Mouse (Mus musculus): Measurements from ENCODE around the gene Batf. TPM values are rescaled to one million over a fixed set of nuclear protein-coding genes. Genes with fewer than 3 reads are reported as not detected.

The Batf gene
- 4.1 and 11.7 TPM in 2 replicates for polyA plus RNA-seq (2011; ENCODE audit: insufficient read depth, insufficient read length, low replicate concordance, missing spikeins)

GRCm38 (mm10) chr12:85686466-85687216 lies at the start of gene Batf:
Batf (plus strand) TSS chr12:85686669.
- TF ChIP-seq CTCF (IDR thresholded peaks at IDR 0.05; ENCODE audit: control insufficient read depth, insufficient read depth, low read length) (no peak), POLR2A (IDR thresholded peaks at IDR 0.05; ENCODE audit: borderline replicate concordance, control insufficient read depth, low read depth, low read length) (peak; percentile 53)

GRCm38 (mm10) chr12:85637932-85638331 lies 48.5 kb upstream of the Batf start:
- no peak for TF ChIP-seq POLR2A (IDR thresholded peaks at IDR 0.05; ENCODE audit: borderline replicate concordance, control insufficient read depth, low read depth, low read length)
- TF ChIP-seq CTCF (IDR thresholded peaks at IDR 0.05; ENCODE audit: control insufficient read depth, insufficient read depth, low read length): no peak
- Histone ChIP-seq H3K27ac (ENCODE audit: control insufficient read depth, insufficient read depth, low read depth, low read length, poor library complexity) (no peak overlapping the region), H3K4me1 (ENCODE audit: control insufficient read depth, insufficient read depth, low read length) (peaks cover 5% of the 10 kb centered on the region), H3K4me3 (replicated peaks; ENCODE audit: control insufficient read depth, low read depth, low read length) (no peak overlapping the region)
- WGBS: 56% methylated on average over 9 of the region's 9 CpGs

More at GRCm38 (mm10) chr12:85686466-85687216, at the start of gene Batf:
- Histone ChIP-seq H3K4me1 (ENCODE audit: control insufficient read depth, insufficient read depth, low read length) (no peaks in the 10 kb centered on the region; the same call in 1 of the 2 replicates), H3K27ac (ENCODE audit: control insufficient read depth, insufficient read depth, low read depth, low read length, poor library complexity) (peak within 1 kb of the TSS; percentile 61), H3K4me3 (replicated peaks; ENCODE audit: control insufficient read depth, low read depth, low read length) (peak within 1 kb of the TSS; percentile 76)
- WGBS: 1% methylated on average over 22 of the region's 22 CpGs

- Histone ChIP-seq H3K4me1 (ENCODE audit: control insufficient read depth, insufficient read depth, low read length) (peaks cover 5% of the 10 kb centered on the region), H3K4me3 (replicated peaks; ENCODE audit: control insufficient read depth, low read depth, low read length) (no peak overlapping the region), H3K27ac (ENCODE audit: control insufficient read depth, insufficient read depth, low read depth, low read length, poor library complexity) (no peak overlapping the region)
- TF ChIP-seq CTCF (IDR thresholded peaks at IDR 0.05; ENCODE audit: control insufficient read depth, insufficient read depth, low read length): no peak
- TF ChIP-seq POLR2A (IDR thresholded peaks at IDR 0.05; ENCODE audit: borderline replicate concordance, control insufficient read depth, low read depth, low read length): no peak
- 85% methylated on average over 20 of the region's 20 CpGs for WGBS
Observed at GRCm38 (mm10) chr12:85638541-85639325, 47.7 kb upstream of the Batf start.

DNA sequence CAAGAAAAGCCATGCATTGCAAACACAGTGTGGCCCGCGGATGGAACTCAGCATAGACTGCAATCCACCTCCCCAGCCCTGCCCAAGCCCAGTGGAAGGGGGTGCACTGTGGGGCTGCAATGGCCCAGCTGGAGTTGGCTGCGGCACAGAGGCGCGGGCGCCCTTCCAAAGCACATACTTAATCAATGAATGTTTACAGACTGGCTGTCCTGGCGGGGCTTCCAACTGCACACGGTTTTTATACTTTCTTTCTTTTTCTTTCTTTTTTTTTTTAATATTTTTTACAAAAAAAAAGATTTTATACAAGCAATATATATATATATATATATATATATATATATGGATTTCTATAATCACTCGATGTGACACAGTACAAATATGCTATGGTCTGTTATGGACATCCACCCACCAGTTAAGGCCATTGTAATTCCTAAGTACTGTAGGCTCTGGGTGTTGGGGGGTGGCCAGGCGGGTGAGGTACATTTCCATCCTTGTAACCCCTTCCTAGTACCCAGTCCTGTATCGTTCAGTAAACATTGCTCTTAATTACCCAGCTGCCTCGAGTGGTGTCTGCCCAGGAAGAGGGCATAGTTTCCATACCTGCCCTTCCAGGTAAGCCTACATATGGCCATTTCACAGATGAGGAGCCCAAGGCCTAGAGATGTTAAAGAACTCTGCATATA lies 47.0 kb upstream of the Batf start:
- Histone ChIP-seq H3K4me3 (replicated peaks; ENCODE audit: control insufficient read depth, low read depth, low read length) (no peak overlapping the region), H3K4me1 (ENCODE audit: control insufficient read depth, insufficient read depth, low read length) (peaks cover 8% of the 10 kb centered on the region), H3K27ac (ENCODE audit: control insufficient read depth, insufficient read depth, low read depth, low read length, poor library complexity) (no peak overlapping the region)
- 89% methylated on average over 12 of the region's 12 CpGs for WGBS
- TF ChIP-seq CTCF (IDR thresholded peaks at IDR 0.05; ENCODE audit: control insufficient read depth, insufficient read depth, low read length): no peak
- no peak for TF ChIP-seq POLR2A (IDR thresholded peaks at IDR 0.05; ENCODE audit: borderline replicate concordance, control insufficient read depth, low read depth, low read length)

DNA sequence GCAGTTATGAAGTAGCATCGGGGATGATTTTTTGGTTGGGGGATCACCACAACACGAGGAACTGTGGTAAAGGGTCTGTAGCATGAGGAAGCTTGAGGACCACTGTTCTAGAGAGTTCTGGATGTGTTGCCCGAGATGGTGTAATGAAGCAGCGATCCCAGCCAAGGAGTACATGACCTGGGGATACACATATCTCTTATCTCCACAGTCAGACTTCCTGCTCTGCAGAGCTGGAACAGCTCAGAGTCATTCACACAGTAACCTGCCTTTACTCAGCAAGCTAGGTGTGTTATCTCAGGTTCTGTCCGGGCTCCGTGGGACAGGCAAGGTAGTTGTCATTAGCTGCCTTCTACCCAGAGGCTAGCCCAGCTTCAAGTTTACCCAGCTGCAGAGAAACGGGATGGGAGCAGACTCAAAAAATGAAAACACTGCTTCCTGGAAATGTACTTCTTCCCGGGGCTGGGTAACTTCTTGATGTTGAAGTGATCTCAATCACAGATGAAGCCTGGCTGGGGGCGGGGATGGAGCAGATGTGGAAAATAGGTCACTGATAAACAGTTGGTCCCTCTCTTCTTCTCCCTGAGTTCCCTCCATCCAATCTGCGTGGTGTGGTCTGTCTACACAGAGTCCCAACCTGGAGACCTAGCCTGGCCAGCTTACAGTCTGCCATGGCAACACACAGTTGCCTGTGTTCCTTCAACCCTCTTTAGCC lies 45.5 kb upstream of the Batf start:
- H3K4me3 ChIP-seq (replicated peaks; ENCODE audit: control insufficient read depth, low read depth, low read length): no peak overlapping the region
- no peak overlapping the region for H3K27ac ChIP-seq (ENCODE audit: control insufficient read depth, insufficient read depth, low read depth, low read length, poor library complexity)
- 29% methylated on average over 10 of the region's 10 CpGs for WGBS
- TF ChIP-seq POLR2A (IDR thresholded peaks at IDR 0.05; ENCODE audit: borderline replicate concordance, control insufficient read depth, low read depth, low read length) (no peak), CTCF (IDR thresholded peaks at IDR 0.05; ENCODE audit: control insufficient read depth, insufficient read depth, low read length) (no peak)
- H3K4me1 ChIP-seq (ENCODE audit: control insufficient read depth, insufficient read depth, low read length): peaks cover 9% of the 10 kb centered on the region

GRCm38 (mm10) chr12:85641564-85641931 lies 44.9 kb upstream of the Batf start:
- 70% methylated on average over 4 of the region's 4 CpGs for WGBS
- H3K4me1 ChIP-seq (ENCODE audit: control insufficient read depth, insufficient read depth, low read length): peaks cover 11% of the 10 kb centered on the region
- TF ChIP-seq CTCF (IDR thresholded peaks at IDR 0.05; ENCODE audit: control insufficient read depth, insufficient read depth, low read length): no peak
- TF ChIP-seq POLR2A (IDR thresholded peaks at IDR 0.05; ENCODE audit: borderline replicate concordance, control insufficient read depth, low read depth, low read length): no peak

DNA sequence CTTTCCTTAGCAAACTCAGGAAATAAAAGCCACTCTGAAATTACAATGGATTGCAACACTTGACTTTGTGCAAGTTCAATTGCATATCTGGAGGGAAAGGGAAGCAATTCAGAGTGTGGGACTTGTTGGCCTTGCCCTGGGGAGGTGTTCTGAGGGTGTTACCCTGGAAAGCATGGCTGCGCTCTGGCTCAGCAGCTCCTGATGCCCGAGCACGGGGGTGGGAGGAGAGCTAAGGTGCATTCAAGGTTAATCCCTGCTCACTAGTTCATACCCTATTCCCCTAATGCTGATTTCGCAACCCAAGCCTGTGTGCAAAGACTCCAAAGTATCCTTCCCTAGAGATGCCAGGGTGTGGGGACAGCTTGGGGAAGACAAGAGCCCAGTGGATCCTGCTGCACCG lies 42.7 kb upstream of the Batf start:
- peak overlapping the region; percentile 13 for H3K27ac ChIP-seq (ENCODE audit: control insufficient read depth, insufficient read depth, low read depth, low read length, poor library complexity)
- TF ChIP-seq CTCF (IDR thresholded peaks at IDR 0.05; ENCODE audit: control insufficient read depth, insufficient read depth, low read length): no peak
- TF ChIP-seq POLR2A (IDR thresholded peaks at IDR 0.05; ENCODE audit: borderline replicate concordance, control insufficient read depth, low read depth, low read length): no peak
- peaks cover 14% of the 10 kb centered on the region for H3K4me1 ChIP-seq (ENCODE audit: control insufficient read depth, insufficient read depth, low read length)
- H3K4me3 ChIP-seq (replicated peaks; ENCODE audit: control insufficient read depth, low read depth, low read length): no peak overlapping the region
- WGBS: 45% methylated on average over 5 of the region's 5 CpGs

More at GRCm38 (mm10) chr12:85641564-85641931, 44.9 kb upstream of the Batf start:
- Histone ChIP-seq H3K27ac (ENCODE audit: control insufficient read depth, insufficient read depth, low read depth, low read length, poor library complexity) (no peak overlapping the region), H3K4me3 (replicated peaks; ENCODE audit: control insufficient read depth, low read depth, low read length) (no peak overlapping the region)

All from bone marrow, adult 2 months (tissue).